Mouse (Mus musculus) monocyte, adult 2 months (primary cell): Measurements from ENCODE around the gene Marveld2.

Experiments
- DNase-seq, 2 experiments: peaks; one replicate each; pipeline ENCODE4 v3.0.0; 2022; ENCODE audit warnings: low spot score in 2 of 2, low read depth in 1 of 2

Marveld2 gene

DNA sequence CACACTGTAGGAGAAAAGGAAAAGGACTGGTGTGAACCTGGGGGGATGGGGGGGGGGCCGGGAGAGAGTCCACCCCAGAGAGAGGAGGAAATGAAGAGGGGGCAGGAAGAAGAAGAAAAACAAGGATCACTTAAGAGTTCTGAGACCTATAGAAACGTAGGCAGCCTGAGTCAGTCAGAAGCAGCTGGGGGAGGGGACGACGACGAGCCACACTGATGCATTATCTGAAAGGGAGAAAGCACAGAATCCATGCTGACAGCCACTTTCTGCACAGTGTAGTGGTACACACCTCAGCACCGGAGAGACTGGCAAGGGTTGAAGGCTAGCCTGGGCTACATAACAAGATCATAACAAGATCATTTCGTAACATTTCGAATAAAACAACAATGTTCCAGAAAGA lies 15.7 kb downstream of the Marveld2 start:
- no peak for DNase-seq

DNA sequence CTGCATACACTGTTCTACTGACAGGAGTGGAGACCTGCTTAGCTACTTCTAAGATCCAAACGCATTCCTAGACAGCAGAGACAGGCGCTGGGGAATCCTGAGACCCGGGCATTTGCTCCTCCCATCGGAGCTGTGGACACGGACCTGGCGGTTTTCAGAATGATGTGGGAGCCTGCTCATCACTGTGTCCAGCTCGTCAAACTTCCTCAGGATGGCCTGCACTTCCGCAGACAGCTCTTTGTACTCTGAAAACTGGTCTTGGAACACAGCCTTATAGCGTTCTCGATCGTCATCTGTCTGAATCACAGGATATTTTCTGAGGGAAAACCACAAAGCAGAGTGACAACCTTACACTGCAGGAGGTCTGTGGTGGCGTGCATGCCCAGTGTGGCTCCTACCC lies 16.5 kb downstream of the Marveld2 start:
- DNase-seq: no peak

DNA sequence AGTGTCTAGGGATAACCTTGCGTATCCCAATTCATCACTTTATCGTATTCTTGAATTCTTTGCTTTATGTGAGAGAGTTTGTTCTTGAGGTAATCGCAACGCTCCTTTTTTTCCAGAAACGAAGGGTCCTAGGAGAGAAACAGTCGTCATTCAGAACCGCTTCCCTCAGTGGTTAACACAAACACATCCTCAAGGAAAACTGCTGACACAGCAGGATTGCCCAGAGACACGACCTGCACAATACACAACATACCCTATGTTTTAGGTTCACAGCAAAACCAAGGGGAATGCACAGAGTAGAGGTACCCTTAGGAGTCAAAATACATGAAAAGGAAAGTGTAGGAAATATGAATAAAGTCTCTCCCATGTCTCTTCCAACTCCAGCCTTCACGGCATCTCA lies 19.5 kb downstream of the Marveld2 start:
- no peak for DNase-seq

DNA sequence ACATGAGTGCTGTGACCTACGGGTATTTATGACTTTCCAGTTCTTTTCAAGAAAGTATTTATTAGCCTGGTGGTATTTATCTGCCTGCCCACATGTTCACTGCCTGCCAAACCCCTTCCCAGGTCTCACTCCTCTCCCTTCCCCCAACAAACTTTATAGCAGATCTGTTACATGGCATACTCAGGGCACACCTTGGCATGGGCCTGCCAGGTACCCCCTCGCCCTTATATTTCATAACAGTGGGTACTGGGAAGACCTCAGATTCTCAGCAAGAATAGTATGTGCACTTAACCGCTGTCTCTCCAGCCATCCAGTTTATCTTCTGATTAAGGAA lies 21.3 kb downstream of the Marveld2 start:
- no peak for DNase-seq

DNA sequence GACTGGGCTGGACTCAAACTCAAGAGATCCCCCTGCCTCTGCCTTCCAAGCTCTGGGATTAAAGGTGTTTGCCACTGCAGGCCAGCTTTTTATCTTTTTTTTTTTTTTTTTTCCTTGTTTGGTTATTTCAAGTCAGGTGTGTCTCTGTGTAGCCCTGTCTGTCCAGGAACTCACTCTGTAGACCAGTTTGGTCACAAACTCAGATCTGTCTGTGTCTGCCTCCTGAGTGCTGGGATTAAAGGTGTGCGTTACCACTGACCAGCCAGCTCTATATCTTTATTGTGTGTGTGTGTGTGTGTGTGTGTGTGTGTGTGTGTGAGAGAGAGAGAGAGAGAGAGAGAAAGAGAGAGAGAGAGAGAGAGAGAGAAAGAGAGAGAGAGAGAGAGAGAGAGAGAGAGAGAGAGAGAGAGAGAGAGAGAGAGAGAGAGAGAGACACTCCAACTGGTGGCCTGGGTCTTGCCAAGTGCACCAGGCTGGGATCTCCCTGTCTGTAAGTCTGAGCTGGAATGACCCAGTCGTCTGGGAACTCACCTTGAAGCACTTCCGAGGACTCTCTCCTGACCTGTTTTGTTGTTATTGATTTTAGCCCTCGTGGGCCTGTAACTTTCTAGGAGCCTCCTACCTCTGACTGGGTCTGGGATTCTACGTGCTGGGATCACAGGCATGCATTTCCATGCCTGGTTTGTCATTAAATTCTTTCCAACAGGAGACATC lies 21.8 kb downstream of the Marveld2 start:
- no peak for DNase-seq

DNA sequence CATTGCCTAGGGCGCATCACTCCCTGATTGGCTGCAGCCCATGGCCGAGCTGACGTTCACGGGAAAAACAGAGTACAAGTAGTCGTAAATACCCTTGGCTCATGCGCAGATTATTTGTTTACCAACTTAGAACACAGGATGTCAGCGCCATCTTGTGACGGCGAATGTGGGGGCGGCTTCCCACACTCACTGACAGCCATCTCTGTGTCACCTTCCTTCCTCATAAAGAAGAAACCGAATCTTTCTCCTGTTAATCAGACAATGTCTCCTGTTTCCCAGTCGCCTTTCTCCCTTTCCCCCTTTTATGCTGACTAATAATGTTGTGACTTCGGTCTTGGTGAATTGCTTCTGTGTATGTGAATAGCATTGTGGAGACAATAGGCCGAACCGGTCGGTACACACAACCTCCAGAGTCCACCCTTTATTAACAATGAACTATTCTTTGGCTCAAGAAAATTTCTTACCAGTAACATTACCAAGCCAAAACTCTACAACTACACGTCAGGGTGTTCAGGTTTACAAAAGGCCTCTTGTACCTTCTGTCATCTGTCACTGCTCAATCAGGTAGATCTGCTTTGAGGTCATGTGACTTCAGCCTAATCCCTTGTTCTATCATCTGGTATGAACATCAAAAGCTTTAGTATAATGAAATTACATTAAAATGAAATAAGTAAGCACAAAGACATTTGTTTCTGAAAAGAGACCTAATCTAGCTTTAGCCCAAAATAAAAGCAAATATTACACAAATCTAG lies 22.6 kb downstream of the Marveld2 start:
- peak; percentile 9 to 55 for DNase-seq

DNA sequence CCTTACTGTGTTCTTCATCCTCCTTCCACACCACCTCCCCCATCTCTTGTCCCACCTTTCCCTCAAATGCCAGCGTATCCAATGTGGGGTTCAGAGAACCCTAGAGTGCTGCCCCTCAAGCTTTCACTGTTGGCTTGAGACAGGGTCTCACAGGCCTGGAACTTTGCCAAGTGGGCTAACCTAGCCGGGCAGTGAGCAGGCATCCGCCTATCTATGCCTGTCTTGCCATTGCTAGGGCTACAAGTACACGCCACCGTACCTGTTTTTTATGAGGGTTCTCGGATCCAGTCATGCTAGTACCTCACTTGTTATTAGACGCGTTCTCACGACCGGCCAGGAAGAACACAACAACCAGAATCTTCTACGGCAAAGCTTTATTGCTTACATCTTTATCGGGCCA lies 28.1 kb downstream of the Marveld2 start:
- no peak for DNase-seq

DNA sequence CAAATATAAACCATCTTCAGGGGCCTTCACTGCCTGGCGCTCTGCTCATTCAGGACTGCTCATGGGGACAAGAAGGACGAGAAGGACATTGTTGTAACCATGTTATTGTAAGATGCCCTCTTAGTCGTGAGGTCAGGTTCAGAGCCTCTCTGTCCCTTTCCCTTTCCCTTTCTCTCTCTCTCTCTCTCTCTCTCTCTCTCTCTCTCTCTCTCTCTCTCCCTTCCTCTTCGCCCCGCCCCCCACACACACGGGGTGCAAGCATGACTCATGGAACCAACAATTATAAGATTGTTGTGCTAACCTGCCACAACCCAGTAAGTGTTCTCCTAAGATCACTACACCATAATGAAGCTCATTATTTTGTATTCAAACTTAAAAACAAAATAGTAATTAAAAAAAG lies 34.6 kb downstream of the Marveld2 start:
- DNase-seq: no peak

DNA sequence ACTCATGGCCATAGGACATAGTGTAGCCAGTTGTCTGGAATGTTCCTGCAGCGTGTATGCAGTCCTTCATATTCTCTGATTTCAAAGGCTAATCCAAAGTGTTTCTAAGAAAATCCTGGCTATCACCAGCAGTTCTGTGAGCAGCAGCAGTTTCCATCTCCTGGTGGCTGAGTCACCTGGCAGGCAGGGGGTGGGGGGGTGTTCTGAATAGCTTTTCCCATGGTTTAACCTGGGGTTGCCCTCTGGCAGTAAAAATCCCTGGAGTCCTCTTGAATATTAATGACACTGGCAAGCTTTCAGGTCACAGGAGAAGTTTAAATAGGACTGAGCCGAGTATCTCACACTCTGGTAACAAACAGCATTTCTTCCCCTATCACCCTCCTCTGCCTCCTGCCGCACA lies 35.1 kb downstream of the Marveld2 start:
- DNase-seq: no peak

DNA sequence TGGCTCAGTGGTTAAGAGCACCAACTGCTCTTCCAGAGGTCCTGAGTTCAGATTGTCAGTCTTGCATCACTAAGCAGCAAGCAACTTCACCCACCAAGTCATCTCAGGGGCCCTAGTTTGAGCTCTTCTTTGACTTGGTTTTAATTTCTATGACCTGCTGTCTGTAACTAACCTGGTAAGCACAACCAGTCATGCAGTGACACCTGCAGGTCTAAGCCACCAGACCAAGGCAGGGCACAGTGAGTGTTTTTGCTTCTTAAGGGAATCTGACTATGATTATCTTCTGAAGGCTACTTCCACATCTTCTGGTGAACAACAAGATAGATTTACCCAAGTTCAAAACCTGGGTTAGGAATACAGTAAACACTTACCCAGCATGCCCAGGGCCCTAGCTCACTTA lies 36.8 kb downstream of the Marveld2 start:
- DNase-seq: no peak

DNA sequence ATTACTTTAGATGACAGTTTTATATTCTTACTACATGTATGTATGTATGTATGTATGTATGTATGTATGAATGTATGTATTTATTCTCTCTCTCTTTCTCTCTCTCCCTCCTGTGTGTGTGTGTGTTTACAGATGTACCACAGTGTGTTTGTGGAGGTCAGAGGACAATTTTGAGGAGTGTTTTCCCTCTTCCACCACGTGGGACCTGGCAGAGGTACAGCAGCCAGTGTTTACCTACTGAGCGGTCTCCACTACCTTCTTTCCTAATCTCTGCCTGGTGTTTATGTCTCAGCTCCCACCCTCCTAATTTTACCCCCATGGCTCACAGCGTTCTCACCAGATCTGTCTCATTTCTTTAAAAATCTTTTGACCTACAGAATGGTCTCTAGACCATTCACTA lies 37.6 kb downstream of the Marveld2 start:
- DNase-seq: no peak

DNA sequence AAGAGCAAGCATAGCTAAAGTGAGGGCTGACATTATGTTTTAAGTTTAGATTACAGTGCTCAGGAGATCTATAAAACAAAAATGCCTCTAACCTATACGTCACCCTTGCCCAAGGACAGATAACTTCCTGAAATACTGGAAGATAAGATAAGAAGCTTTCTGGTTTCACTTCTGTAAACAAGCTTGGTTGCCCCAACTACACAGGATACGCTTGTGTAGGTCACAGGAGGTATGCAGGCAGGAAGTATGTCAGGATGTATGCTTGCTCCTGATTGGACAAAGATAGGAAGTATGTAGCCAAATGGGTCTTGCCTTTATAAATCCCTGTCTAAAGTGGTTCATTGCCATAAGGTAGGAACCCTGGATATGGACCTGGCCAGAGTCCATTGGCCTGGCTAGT lies 40.8 kb downstream of the Marveld2 start:
- DNase-seq: no peak

DNA sequence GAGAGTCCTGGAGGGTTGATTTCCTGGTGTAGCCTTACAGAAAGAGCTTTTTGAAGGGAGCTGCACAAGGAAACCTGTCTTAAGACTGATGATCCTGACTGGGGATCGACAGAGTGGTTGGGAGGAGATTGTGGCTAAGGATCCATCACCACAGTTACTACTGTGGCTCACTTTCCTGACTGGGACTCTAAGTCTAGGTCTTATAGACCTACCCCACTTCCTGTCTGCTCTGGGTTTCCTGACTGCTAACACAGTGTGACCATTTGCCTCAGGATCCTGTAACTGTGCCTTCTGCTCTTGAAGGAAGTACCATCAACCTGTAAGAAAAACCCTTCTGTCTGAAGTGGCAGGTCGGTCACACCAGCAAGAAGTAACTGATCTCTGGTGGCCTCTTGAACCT lies 46.1 kb downstream of the Marveld2 start:
- DNase-seq: no peak

DNA sequence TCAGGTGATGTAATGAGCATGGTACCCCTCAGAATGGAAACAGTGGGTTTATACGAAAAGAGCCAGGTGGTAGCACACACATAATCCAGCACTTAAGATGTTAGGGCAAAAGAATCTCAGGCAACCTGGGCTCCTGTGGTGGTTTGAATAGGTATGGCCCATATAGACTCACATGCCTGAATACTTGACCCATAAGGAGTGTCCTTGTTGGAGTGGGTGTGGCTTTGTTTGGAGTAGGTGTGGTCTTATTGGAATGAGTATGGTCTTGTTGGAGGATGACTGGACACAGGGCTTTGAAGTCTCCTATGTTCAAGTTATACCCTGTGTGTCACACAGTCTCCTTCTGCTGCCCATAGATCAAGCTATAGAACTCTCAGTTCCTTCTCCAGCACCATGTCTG lies 48.4 kb downstream of the Marveld2 start:
- DNase-seq: no peak

DNA sequence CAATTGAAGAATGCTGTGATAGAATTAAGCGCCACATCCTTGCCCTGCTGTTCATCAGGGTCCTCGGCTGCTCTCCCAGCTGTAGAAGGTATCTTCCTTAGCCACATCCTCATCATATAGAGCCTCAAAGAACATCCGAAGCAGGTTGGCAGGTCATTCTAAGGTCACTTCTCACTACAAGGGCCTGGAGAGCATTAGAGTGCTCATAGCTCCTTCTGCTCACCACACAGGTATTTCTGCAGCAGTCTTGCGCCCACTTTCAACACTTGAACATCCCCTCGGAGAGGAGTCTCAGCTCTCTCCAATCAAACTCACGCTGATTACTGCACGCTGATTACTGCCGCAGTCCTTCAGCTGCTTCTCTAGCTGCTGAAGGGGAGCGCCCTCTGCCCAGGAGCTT lies 57.3 kb downstream of the Marveld2 start:
- no peak for DNase-seq

DNA sequence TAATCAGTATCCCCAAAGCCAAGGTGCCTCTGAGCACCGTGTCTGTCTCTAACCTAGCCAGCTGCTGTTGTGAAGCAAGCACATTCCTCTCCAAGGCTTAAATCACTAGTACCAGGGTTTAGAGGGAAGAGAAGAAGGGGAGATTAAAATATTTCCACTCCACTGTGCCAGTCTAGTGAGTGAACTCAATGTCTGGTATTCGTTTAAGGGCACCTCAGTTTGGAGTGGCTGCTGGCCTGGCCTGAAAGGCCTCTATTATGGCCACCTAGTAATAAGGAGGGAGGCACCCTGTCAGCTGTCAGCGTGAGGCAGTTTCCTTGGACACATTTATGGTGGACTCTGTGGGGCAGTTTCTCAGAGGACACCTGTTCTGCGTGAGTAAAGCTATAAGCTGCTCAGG lies 59.8 kb downstream of the Marveld2 start:
- DNase-seq: no peak

DNA sequence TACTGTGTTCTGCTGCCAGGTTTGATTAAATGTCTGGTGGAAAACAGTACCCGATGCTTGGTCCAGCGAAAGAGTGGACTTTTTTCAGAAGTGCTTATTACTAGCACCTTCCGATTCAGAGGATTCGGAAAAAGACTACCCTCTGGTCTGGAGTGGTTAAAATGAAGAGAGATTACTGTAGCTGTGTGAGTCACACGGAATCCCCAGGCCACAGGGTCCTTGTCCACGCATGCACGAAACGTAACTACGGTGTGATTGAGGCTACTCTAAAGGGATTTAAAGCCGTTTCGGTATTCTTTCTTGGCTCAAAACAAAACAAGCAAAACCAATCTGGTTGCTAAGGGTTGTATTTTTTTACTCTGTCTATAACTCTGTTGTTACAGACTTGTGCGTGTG lies 63.7 kb downstream of the Marveld2 start:
- DNase-seq: no peak

DNA sequence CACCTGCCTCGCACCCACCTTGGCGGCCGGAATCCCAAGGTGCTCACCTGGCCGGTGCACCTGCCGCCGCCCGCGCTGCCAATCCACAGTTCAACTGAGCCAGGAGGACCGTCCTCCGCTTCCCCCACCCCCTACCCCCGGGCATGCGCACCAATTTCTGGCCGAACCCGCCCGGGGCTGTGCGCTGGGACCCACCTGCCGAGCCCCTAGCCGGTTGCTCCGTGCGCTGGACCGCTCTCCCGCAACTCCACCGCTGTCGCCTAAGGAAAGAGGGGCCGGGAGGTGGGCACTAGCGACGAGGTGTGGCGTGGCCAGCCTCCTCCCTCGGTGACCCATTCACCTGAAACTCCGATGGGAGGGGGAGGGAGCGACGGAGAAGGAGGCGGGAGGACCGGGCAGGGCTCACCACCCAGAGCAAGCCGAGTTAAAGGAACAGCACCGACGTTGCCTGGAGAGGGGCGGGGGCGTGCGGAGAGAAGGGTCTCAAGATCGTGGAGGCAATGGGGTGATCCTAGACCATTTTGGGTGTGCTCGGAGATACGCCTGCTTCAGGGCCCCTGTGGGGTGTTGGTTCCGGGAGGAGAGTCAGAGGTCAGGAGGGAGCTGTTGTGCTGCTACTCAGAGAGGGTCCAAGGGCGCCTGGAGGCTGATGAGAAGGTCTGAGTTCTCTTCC lies 64.3 kb downstream of the Marveld2 start, which contains the start of gene Ocln:
Ocln (minus strand) TSS at position 350 of the 673 bp plus-strand sequence.
- no peak for DNase-seq

DNA sequence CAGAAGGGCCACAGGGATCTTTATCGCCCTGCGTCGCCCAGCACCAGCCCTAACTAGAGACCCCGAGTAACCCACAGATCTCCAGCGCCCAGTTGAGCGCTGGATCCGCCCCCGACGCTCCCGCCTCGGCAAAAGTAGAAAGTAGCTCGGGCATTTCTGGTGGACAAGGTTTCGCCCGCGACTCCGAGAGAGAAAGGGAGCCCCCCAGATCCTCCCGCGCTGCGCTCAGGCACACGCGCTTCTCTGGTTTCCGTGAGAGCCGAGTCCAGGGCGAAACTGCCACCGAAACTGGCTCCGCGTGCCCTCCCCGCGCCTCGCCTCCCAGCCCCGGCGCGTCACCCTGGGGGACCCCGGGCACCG lies 64.8 kb downstream of the Marveld2 start:
- no peak for DNase-seq

DNA sequence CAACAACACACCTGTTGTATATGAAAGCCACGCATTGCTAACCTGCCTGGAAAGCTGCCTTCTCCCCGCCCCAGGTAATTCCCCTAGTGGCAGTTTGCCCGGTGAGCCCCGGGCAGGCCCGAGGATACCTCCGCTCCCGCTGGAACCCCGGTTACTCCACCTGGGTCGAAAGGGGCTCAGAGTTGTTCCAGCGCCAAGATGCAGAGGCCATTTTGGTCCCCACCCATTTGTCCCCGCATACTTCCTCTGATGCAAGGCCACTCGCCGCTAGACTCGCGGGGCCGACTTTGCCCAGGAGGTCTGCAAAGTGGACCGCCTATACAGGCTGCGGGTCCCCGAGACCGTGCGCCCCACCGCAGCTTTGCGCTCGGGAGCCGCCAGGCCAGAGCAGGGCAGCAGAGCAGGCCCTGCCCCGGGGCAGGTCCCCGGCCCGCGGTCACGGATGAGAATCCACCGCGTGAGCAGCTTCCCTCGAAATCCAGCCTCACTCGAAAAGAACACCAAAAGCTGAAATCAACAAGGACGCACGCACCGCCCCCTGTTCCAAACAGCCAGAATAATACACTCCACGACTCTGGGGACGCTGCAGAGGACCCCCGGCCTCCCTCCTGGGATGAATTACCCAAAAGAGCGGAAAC lies 65.3 kb downstream of the Marveld2 start:
- DNase-seq: no peak

DNA sequence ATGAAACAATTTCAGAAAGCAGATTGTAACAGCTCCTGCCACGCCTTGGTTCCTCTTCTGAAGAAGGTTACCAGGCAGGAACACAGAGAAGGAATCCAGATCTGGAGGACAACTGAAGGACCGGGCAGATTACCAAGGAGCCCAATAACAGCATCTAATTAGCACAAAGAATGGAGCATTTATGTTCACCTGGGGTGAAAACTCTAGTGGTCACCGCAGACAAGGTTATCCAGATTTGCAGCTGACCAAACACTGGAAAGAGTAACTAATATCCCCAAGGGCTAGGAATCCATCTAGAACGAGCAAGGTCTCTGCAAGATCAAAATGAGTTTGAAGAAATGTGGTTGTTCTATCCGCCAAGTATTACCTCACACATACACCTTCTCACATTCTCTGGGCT lies 69.5 kb downstream of the Marveld2 start:
- DNase-seq: no peak
